Mouse (Mus musculus) heart, embryonic 12.5 days (tissue): ENCODE measurements around the gene Dhdds. TPM values are rescaled to one million over a fixed set of nuclear protein-coding genes. Genes with fewer than 3 reads are reported as not detected.

ENCODE experiments used
- polyA plus RNA-seq: library from polyadenylated mRNA; unstranded; fragments of >200 nt; fragmentation: Nextera tagmentation; extraction: Ambion mirVana; gene quantifications from 2 replicates; pipeline ENCODE4 v1.2.1, GENCODE M21; 2016

Dhdds gene
- polyA plus RNA-seq, 1 experiment from 2014 or later: 30.5 TPM

Other genes starting within 250 kb of the Dhdds start
- 24.5 and 28.7 TPM in 2 replicates for gene Arid1a, start 244.1 kb downstream of the Dhdds start, polyA plus RNA-seq
- gene Rps6ka1, start 113.1 kb downstream of the Dhdds start, polyA plus RNA-seq: 21.7 and 23.5 TPM in 2 replicates
- gene Hmgn2, start 32.3 kb downstream of the Dhdds start, polyA plus RNA-seq: 1,861 and 1,891 TPM in 2 replicates
- gene Lin28a, start 17.9 kb upstream of the Dhdds start, polyA plus RNA-seq: 0.64 and 0.99 TPM in 2 replicates
- gene Zfp683, start 52.9 kb upstream of the Dhdds start, polyA plus RNA-seq: not detected in 2 replicates
- 0.41 and 0.51 TPM in 2 replicates for gene Crybg2, start 59.9 kb upstream of the Dhdds start, polyA plus RNA-seq
- 4.3 and 5.7 TPM in 2 replicates for gene Cd52, start 94.2 kb upstream of the Dhdds start, polyA plus RNA-seq
- gene Ubxn11, start 101.7 kb upstream of the Dhdds start, polyA plus RNA-seq: 2.2 and 2.7 TPM in 2 replicates
- gene Sh3bgrl3, start 127.9 kb upstream of the Dhdds start, polyA plus RNA-seq: 179 and 190 TPM in 2 replicates
- 29.5 and 30.1 TPM in 2 replicates for gene Cep85, start 186.2 kb upstream of the Dhdds start, polyA plus RNA-seq
- gene Gm7534, start 202.1 kb upstream of the Dhdds start, polyA plus RNA-seq: not detected in 2 replicates
- gene Catsper4, start 226.5 kb upstream of the Dhdds start, polyA plus RNA-seq: not detected in 2 replicates
- gene Cnksr1, start 237.5 kb upstream of the Dhdds start, polyA plus RNA-seq: 0.61 and 1.4 TPM in 2 replicates
- gene E130218I03Rik, start 242.7 kb upstream of the Dhdds start, polyA plus RNA-seq: 0.23 and 0.51 TPM in 2 replicates
- 11.2 and 12.3 TPM in 2 replicates for gene Zfp593, start 244.7 kb upstream of the Dhdds start, polyA plus RNA-seq
- not detected in 2 replicates for gene Gm30191, start 246.0 kb upstream of the Dhdds start, polyA plus RNA-seq